Mouse (Mus musculus): ENCODE results near the gene Mink1. TPM values are rescaled to one million over a fixed set of nuclear protein-coding genes. Genes with fewer than 3 reads are reported as not detected.

Mink1 gene
- polyA plus RNA-seq, 1 experiment from 2014 or later, result 12.7 TPM

- no peak for ATAC-seq (ENCODE audit: insufficient number of reproducible peaks, insufficient read depth, low FRiP score, low read depth)
- peaks cover 4 to 7% of the 10 kb centered on the region in 2 experiments; a peak in 2 of 4 replicates for H3K4me1 ChIP-seq (ENCODE audit: control insufficient read depth in 2 of 2, insufficient read depth in 2 of 2, low read length in 2 of 2)
These were observed 31.7 kb downstream of the Mink1 start for GRCm38 (mm10) chr11:70594253-70594989.

GRCm38 (mm10) chr11:70595638-70596037, 33.0 kb downstream of the Mink1 start:
- Histone ChIP-seq H3K9me3 (ENCODE audit: control insufficient read depth, low read length) (no peaks in the 10 kb centered on the region), H3K27me3 (ENCODE audit: control insufficient read depth, insufficient read depth, low read length) (no peaks in the 10 kb centered on the region), H3K4me3 (ENCODE audit: control insufficient read depth in 1 of 2, insufficient read depth in 1 of 2, low read depth in 1 of 2, low read length in 2 of 2) (no peak overlapping the region), H3K27ac (replicated peaks in 1 of 2; ENCODE audit: control insufficient read depth in 1 of 2, insufficient read depth in 1 of 2, low read depth in 2 of 2, low read length in 2 of 2) (no peak overlapping the region), H3K4me1 (ENCODE audit: control insufficient read depth in 2 of 2, insufficient read depth in 2 of 2, low read length in 2 of 2) (peaks cover 4 to 7% of the 10 kb centered on the region in 2 experiments; a peak in 2 of 4 replicates), H3K4me2 (ENCODE audit: low read length) (no peak overlapping the region), H3K9ac (ENCODE audit: low read length) (no peak overlapping the region), H3K36me3 (ENCODE audit: control insufficient read depth, insufficient read depth, low read length) (peaks cover 33% of the 10 kb centered on the region)
- ATAC-seq (ENCODE audit: insufficient number of reproducible peaks, insufficient read depth, low FRiP score, low read depth), result no peak
- 38% methylated on average over 2 of the region's 2 CpGs for WGBS

More at GRCm38 (mm10) chr11:70594253-70594989, 31.7 kb downstream of the Mink1 start:
- no peaks in the 10 kb centered on the region for H3K9me3 ChIP-seq (ENCODE audit: control insufficient read depth, low read length)
- H3K27me3 ChIP-seq (ENCODE audit: control insufficient read depth, insufficient read depth, low read length), result no peaks in the 10 kb centered on the region
- H3K4me3 ChIP-seq (ENCODE audit: control insufficient read depth in 1 of 2, insufficient read depth in 1 of 2, low read depth in 1 of 2, low read length in 2 of 2), result no peak overlapping the region
- no peak overlapping the region for H3K9ac ChIP-seq (ENCODE audit: low read length)
- peaks cover 24% of the 10 kb centered on the region for H3K36me3 ChIP-seq (ENCODE audit: control insufficient read depth, insufficient read depth, low read length)
- no peak overlapping the region for H3K4me2 ChIP-seq (ENCODE audit: low read length)
- 70% methylated on average over 15 of the region's 15 CpGs for WGBS
- H3K27ac ChIP-seq (replicated peaks in 1 of 2; ENCODE audit: control insufficient read depth in 1 of 2, insufficient read depth in 1 of 2, low read depth in 2 of 2, low read length in 2 of 2), result no peak overlapping the region

GRCm38 (mm10) chr11:70596094-70596493, 33.4 kb downstream of the Mink1 start:
- 71% methylated on average over 4 of the region's 4 CpGs for WGBS
- Histone ChIP-seq H3K4me3 (ENCODE audit: control insufficient read depth in 1 of 2, insufficient read depth in 1 of 2, low read depth in 1 of 2, low read length in 2 of 2) (no peak overlapping the region), H3K27ac (replicated peaks in 1 of 2; ENCODE audit: control insufficient read depth in 1 of 2, insufficient read depth in 1 of 2, low read depth in 2 of 2, low read length in 2 of 2) (no peak overlapping the region), H3K4me2 (ENCODE audit: low read length) (no peak overlapping the region), H3K9me3 (ENCODE audit: control insufficient read depth, low read length) (no peaks in the 10 kb centered on the region), H3K4me1 (ENCODE audit: control insufficient read depth in 2 of 2, insufficient read depth in 2 of 2, low read length in 2 of 2) (peaks cover 4 to 7% of the 10 kb centered on the region in 2 experiments; a peak in 2 of 4 replicates), H3K36me3 (ENCODE audit: control insufficient read depth, insufficient read depth, low read length) (peaks cover 33% of the 10 kb centered on the region), H3K9ac (ENCODE audit: low read length) (no peak overlapping the region), H3K27me3 (ENCODE audit: control insufficient read depth, insufficient read depth, low read length) (no peaks in the 10 kb centered on the region)
- ATAC-seq (ENCODE audit: insufficient number of reproducible peaks, insufficient read depth, low FRiP score, low read depth), result no peak

GRCm38 (mm10) chr11:70597301-70597700, 34.6 kb downstream of the Mink1 start:
- no peak overlapping the region for H3K4me3 ChIP-seq (ENCODE audit: control insufficient read depth in 1 of 2, insufficient read depth in 1 of 2, low read depth in 1 of 2, low read length in 2 of 2)
- peaks cover 44% of the 10 kb centered on the region for H3K36me3 ChIP-seq (ENCODE audit: control insufficient read depth, insufficient read depth, low read length)
- H3K4me1 ChIP-seq (ENCODE audit: control insufficient read depth in 2 of 2, insufficient read depth in 2 of 2, low read length in 2 of 2), result peaks cover 4 to 7% of the 10 kb centered on the region in 2 experiments; a peak in 2 of 4 replicates
- H3K9me3 ChIP-seq (ENCODE audit: control insufficient read depth, low read length), result no peaks in the 10 kb centered on the region
- H3K27ac ChIP-seq (replicated peaks in 1 of 2; ENCODE audit: control insufficient read depth in 1 of 2, insufficient read depth in 1 of 2, low read depth in 2 of 2, low read length in 2 of 2), result no peak overlapping the region
- no peaks in the 10 kb centered on the region for H3K27me3 ChIP-seq (ENCODE audit: control insufficient read depth, insufficient read depth, low read length)
- no peak overlapping the region for H3K4me2 ChIP-seq (ENCODE audit: low read length)
- no peak overlapping the region for H3K9ac ChIP-seq (ENCODE audit: low read length)
- no peak for ATAC-seq (ENCODE audit: insufficient number of reproducible peaks, insufficient read depth, low FRiP score, low read depth)
- WGBS, result 80% methylated on average over 6 of the region's 6 CpGs

GRCm38 (mm10) chr11:70598451-70598953, 35.8 kb downstream of the Mink1 start:
- H3K4me2 ChIP-seq (ENCODE audit: low read length), result no peak overlapping the region
- 87% methylated on average over 9 of the region's 9 CpGs for WGBS
- no peak for ATAC-seq (ENCODE audit: insufficient number of reproducible peaks, insufficient read depth, low FRiP score, low read depth)
- H3K4me1 ChIP-seq (ENCODE audit: control insufficient read depth in 2 of 2, insufficient read depth in 2 of 2, low read length in 2 of 2), result peaks cover 4 to 7% of the 10 kb centered on the region in 2 experiments; a peak in 2 of 4 replicates
- peaks cover 54% of the 10 kb centered on the region for H3K36me3 ChIP-seq (ENCODE audit: control insufficient read depth, insufficient read depth, low read length)
- no peak overlapping the region for H3K9ac ChIP-seq (ENCODE audit: low read length)
- H3K4me3 ChIP-seq (ENCODE audit: control insufficient read depth in 1 of 2, insufficient read depth in 1 of 2, low read depth in 1 of 2, low read length in 2 of 2), result no peak overlapping the region
- H3K9me3 ChIP-seq (ENCODE audit: control insufficient read depth, low read length), result no peaks in the 10 kb centered on the region
- no peak overlapping the region for H3K27ac ChIP-seq (replicated peaks in 1 of 2; ENCODE audit: control insufficient read depth in 1 of 2, insufficient read depth in 1 of 2, low read depth in 2 of 2, low read length in 2 of 2)
- H3K27me3 ChIP-seq (ENCODE audit: control insufficient read depth, insufficient read depth, low read length), result no peaks in the 10 kb centered on the region

- Histone ChIP-seq H3K4me3 (ENCODE audit: control insufficient read depth in 1 of 2, insufficient read depth in 1 of 2, low read depth in 1 of 2, low read length in 2 of 2) (no peak overlapping the region), H3K9me3 (ENCODE audit: control insufficient read depth, low read length) (no peaks in the 10 kb centered on the region), H3K36me3 (ENCODE audit: control insufficient read depth, insufficient read depth, low read length) (peaks cover 88% of the 10 kb centered on the region), H3K4me1 (ENCODE audit: control insufficient read depth in 2 of 2, insufficient read depth in 2 of 2, low read length in 2 of 2) (no peaks in the 10 kb centered on the region), H3K27me3 (ENCODE audit: control insufficient read depth, insufficient read depth, low read length) (no peaks in the 10 kb centered on the region), H3K9ac (ENCODE audit: low read length) (no peak overlapping the region), H3K4me2 (ENCODE audit: low read length) (no peak overlapping the region), H3K27ac (replicated peaks in 1 of 2; ENCODE audit: control insufficient read depth in 1 of 2, insufficient read depth in 1 of 2, low read depth in 2 of 2, low read length in 2 of 2) (no peak overlapping the region)
- ATAC-seq (ENCODE audit: insufficient number of reproducible peaks, insufficient read depth, low FRiP score, low read depth), result no peak
- WGBS, result 47% methylated on average over 14 of the region's 14 CpGs
These were observed 42.4 kb downstream of the Mink1 start for GRCm38 (mm10) chr11:70605024-70605566.

- no peaks in the 10 kb centered on the region for H3K9me3 ChIP-seq (ENCODE audit: control insufficient read depth, low read length)
- no peak overlapping the region for H3K4me3 ChIP-seq (ENCODE audit: control insufficient read depth in 1 of 2, insufficient read depth in 1 of 2, low read depth in 1 of 2, low read length in 2 of 2)
- H3K27ac ChIP-seq (replicated peaks in 1 of 2; ENCODE audit: control insufficient read depth in 1 of 2, insufficient read depth in 1 of 2, low read depth in 2 of 2, low read length in 2 of 2), result no peak overlapping the region
- no peaks in the 10 kb centered on the region for H3K4me1 ChIP-seq (ENCODE audit: control insufficient read depth in 2 of 2, insufficient read depth in 2 of 2, low read length in 2 of 2)
- H3K36me3 ChIP-seq (ENCODE audit: control insufficient read depth, insufficient read depth, low read length), result peaks cover 95% of the 10 kb centered on the region
- ATAC-seq (ENCODE audit: insufficient number of reproducible peaks, insufficient read depth, low FRiP score, low read depth), result no peak
- no peak overlapping the region for H3K9ac ChIP-seq (ENCODE audit: low read length)
- H3K4me2 ChIP-seq (ENCODE audit: low read length), result no peak overlapping the region
- no peaks in the 10 kb centered on the region for H3K27me3 ChIP-seq (ENCODE audit: control insufficient read depth, insufficient read depth, low read length)
- WGBS, result 69% methylated on average over 12 of the region's 12 CpGs
These were observed 44.0 kb downstream of the Mink1 start for GRCm38 (mm10) chr11:70606717-70607116.

All from heart, embryonic 14.5 days (tissue).